Mouse (Mus musculus): Measurements from ENCODE around the gene Dnajc11.

DNA sequence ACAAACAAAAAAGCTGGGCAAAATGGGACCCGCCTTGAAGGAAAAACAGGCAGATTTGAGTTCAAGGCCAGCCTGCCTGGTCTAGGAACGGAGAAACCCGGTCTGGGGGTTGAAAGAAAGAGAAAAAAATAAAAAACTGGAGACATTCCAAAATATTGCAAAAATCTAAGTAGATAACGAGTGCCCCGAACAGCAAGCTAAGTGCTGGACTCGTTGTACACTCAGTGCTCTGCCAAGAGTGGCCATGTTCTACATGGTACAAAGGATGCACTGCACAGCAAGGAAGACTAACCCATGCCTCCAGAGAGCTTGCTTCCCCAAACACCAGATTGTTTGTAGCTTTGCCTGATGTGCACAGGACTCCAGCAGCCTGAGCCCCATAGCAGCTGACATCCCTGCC is 59.5 kb downstream of the Dnajc11 start:
- TF ChIP-seq GATA1 (IDR thresholded peaks at IDR 0.05; ENCODE audit: borderline replicate concordance, low read length) (no peak), FLI1 (IDR thresholded peaks at IDR 0.05; ENCODE audit: low read length) (no peak)

Data from megakaryocyte, embryonic 14.5 days (primary cell).